ENCODE assay signal across 16 mouse cellular contexts in genomic region chr13:49237617-49238016, GRCm38 (mm10).
"Had no signal": no experiment of that assay in that cellular context is flagged by ENCODE, and none has a peak within 500 bp of the region (broad histone marks: within the 10 kb centered on the region; RNA-seq: fewer than 3 reads in every experiment).

No protein-coding gene starts in this region.

- H3K4me1 ChIP-seq: neural tube, embryonic 13.5 days; neural tube, embryonic 15.5 days; stomach, embryonic 15.5 days had no signal

- H3K9ac ChIP-seq: neural tube, embryonic 13.5 days; neural tube, embryonic 15.5 days; stomach, embryonic 15.5 days had no signal

- H3K9me3 ChIP-seq: neural tube, embryonic 13.5 days; neural tube, embryonic 15.5 days; stomach, embryonic 15.5 days had no signal

- H3K4me2 ChIP-seq: neural tube, embryonic 13.5 days; neural tube, embryonic 15.5 days; stomach, embryonic 15.5 days had no signal

- H3K36me3 ChIP-seq: neural tube, embryonic 13.5 days; neural tube, embryonic 15.5 days; stomach, embryonic 15.5 days had no signal

- DNase-seq: retina, postnatal 1 day; right cerebral cortex, adult 18-20 months; right cerebral cortex, postnatal 14 days; right cerebral cortex, postnatal 25 days; right cerebral cortex, postnatal 4 days; spleen, adult 18-20 months; thymus, adult 18-20 months; thymus, adult 2 months; thymus, postnatal 14 days; thymus, postnatal 25 days; thymus, postnatal 36 days; thymus, postnatal 4 days had no signal

- H3K4me3 ChIP-seq: neural tube, embryonic 13.5 days; neural tube, embryonic 15.5 days; stomach, embryonic 15.5 days had no signal

- H3K27me3 ChIP-seq: neural tube, embryonic 13.5 days; neural tube, embryonic 15.5 days; stomach, embryonic 15.5 days had no signal

- H3K27ac ChIP-seq: neural tube, embryonic 13.5 days; neural tube, embryonic 15.5 days; stomach, embryonic 15.5 days; stomach, postnatal 0 days had no signal
